Mouse (Mus musculus) lung, postnatal 0 days (tissue): ENCODE data around the gene Pknox2. TPM values are rescaled to one million over a fixed set of nuclear protein-coding genes. Genes with fewer than 3 reads are reported as not detected.

Source experiments
- ATAC-seq: fragments of 200-750 bp; cut with Nextera tagmentation; 2 replicates; pipeline ENCODE4 v1.8.0; 2017; ENCODE audit warnings: moderate library complexity
- DNase-seq: peaks from one replicate; pipeline ENCODE4 v3.0.0-alpha.2; 2016; ENCODE audit warnings: low spot score
- H3K27ac ChIP-seq: fragments of 300-500 bp; sonication (generic); 2 replicates; pipeline ENCODE4 v1.5.1; 2014; ENCODE audit warnings: antibody characterized with exemption, mild to moderate bottlenecking, low read length, mixed read lengths
- H3K27me3 ChIP-seq: fragments of 300-500 bp; sonication (generic); replicated peaks from 2 replicates; pipeline ENCODE4 v1.6.1; 2014; ENCODE audit warnings: low read length, mixed read lengths; ENCODE audit not compliant: insufficient read depth
- H3K36me3 ChIP-seq: fragments of 300-500 bp; sonication (generic); 2 replicates; pipeline ENCODE4 v1.6.1; 2014; ENCODE audit warnings: low read length, mixed read lengths; ENCODE audit not compliant: insufficient read depth
- H3K4me1 ChIP-seq: fragments of 300-500 bp; sonication (generic); 2 replicates; pipeline ENCODE4 v1.6.1; 2014; ENCODE audit warnings: antibody characterized with exemption, low read depth, low read length, mixed read lengths; ENCODE audit not compliant: insufficient read depth
- H3K4me2 ChIP-seq: fragments of 300-500 bp; sonication (generic); replicated peaks from 2 replicates; pipeline ENCODE4 v1.6.1; 2014; ENCODE audit warnings: low read depth, mild to moderate bottlenecking, low read length, moderate library complexity, mixed read lengths
- H3K4me3 ChIP-seq: fragments of 300-500 bp; sonication (generic); 2 replicates; pipeline ENCODE4 v1.5.1; 2014; ENCODE audit warnings: low read depth, low read length
- H3K9ac ChIP-seq: fragments of 300-500 bp; sonication (generic); replicated peaks from 2 replicates; pipeline ENCODE4 v1.6.1; 2014; ENCODE audit warnings: low read depth, mild to moderate bottlenecking
- H3K9me3 ChIP-seq: fragments of 300-500 bp; sonication (generic); 2 replicates; pipeline ENCODE4 v1.6.1; 2016; ENCODE audit warnings: low read length, mixed read lengths
- CTCF ChIP-seq: IDR thresholded peaks from 2 replicates; pipeline ENCODE4 v1.5.1; 2016; ENCODE audit warnings: antibody characterized with exemption, mild to moderate bottlenecking
- EP300 ChIP-seq: IDR thresholded peaks from 2 replicates; pipeline ENCODE4 v1.6.1; 2016; ENCODE audit warnings: antibody characterized with exemption, mild to moderate bottlenecking, control low read depth
- WGBS: fragments of 180-500 bp; shearing (Covaris S2); extraction: QIAGEN DNeasy Blood & Tissue Kit; methylation state at CpG from one replicate; pipeline ENCODE4 v1.1.7; 2014; 5-methylcytosine and 5-hydroxymethylcytosine counted together
- polyA plus RNA-seq: library from polyadenylated mRNA; unstranded; fragments of >200 nt; fragmentation: Nextera tagmentation; extraction: Ambion mirVana; gene quantifications from 2 replicates; pipeline ENCODE4 v1.2.1, GENCODE M21; 2015

The Pknox2 gene
- polyA plus RNA-seq, 1 experiment from 2014 or later, result 11.1 TPM

DNA sequence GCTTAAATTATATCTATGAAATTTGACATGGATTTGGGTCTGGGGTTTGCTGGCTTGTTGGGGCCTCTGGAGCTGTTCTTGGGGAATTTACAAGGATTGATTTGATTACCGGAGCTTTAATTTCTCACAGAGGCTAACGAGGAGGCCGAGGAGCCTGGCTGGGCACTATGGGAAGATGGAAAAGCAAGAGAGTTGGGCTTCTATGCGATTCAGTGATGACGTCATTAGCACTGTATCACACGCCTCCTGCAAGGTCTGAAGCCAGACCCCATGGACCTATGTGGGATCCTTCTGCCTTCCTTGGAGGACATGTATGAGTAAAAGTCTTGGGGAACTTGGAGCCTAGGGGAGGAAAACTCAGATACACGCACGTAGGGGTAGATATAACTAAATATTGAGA lies 30.3 kb upstream of the Pknox2 start:
- no peak for TF ChIP-seq CTCF
- no peak for TF ChIP-seq EP300
- DNase-seq (no peak), ATAC-seq (no peak)
- no peaks in the 10 kb centered on the region for H3K27me3 ChIP-seq
- H3K4me1 ChIP-seq, result peaks cover 4% of the 10 kb centered on the region; the same call in 1 of the 2 replicates
- no peak overlapping the region for H3K4me2 ChIP-seq
- no peak overlapping the region for H3K27ac ChIP-seq
- 62% methylated on average over 8 of the region's 8 CpGs for WGBS
- H3K4me3 ChIP-seq, result no peak overlapping the region
- H3K9ac ChIP-seq, result no peak overlapping the region
- H3K9me3 ChIP-seq, result no peaks in the 10 kb centered on the region
- no peaks in the 10 kb centered on the region for H3K36me3 ChIP-seq

- H3K4me2 ChIP-seq, result no peak overlapping the region
- no peaks in the 10 kb centered on the region for H3K27me3 ChIP-seq
- no peak overlapping the region for H3K27ac ChIP-seq
- peak; percentile 58; the same call in 1 of the 2 replicates for ATAC-seq
- no peaks in the 10 kb centered on the region for H3K9me3 ChIP-seq
- H3K9ac ChIP-seq, result no peak overlapping the region
- peaks cover 4% of the 10 kb centered on the region; the same call in 1 of the 2 replicates for H3K4me1 ChIP-seq
- no peak for TF ChIP-seq EP300
- peak; percentile 98 for TF ChIP-seq CTCF
- H3K36me3 ChIP-seq, result no peaks in the 10 kb centered on the region
- DNase-seq, result peak; percentile 78
- no peak overlapping the region for H3K4me3 ChIP-seq
- 3% methylated on average over 5 of the region's 5 CpGs for WGBS
Measured at GRCm38 (mm10) chr9:37177107-37177506, 29.9 kb upstream of the Pknox2 start.

GRCm38 (mm10) chr9:37176002-37176401 lies 28.8 kb upstream of the Pknox2 start:
- Histone ChIP-seq H3K4me2 (no peak overlapping the region), H3K4me1 (peaks cover 4% of the 10 kb centered on the region; the same call in 1 of the 2 replicates), H3K36me3 (no peaks in the 10 kb centered on the region), H3K27me3 (no peaks in the 10 kb centered on the region), H3K9ac (no peak overlapping the region), H3K27ac (no peak overlapping the region), H3K4me3 (no peak overlapping the region), H3K9me3 (no peaks in the 10 kb centered on the region)
- TF ChIP-seq CTCF, result no peak
- no peak for TF ChIP-seq EP300
- WGBS, result 51% methylated on average over 3 of the region's 3 CpGs
- DNase-seq (no peak), ATAC-seq (no peak)

- TF ChIP-seq CTCF, result no peak
- TF ChIP-seq EP300, result no peak
- Histone ChIP-seq H3K9ac (no peak overlapping the region), H3K4me1 (no peaks in the 10 kb centered on the region), H3K4me3 (no peak overlapping the region), H3K4me2 (no peak overlapping the region), H3K27ac (no peak overlapping the region), H3K9me3 (no peaks in the 10 kb centered on the region), H3K27me3 (no peaks in the 10 kb centered on the region), H3K36me3 (no peaks in the 10 kb centered on the region)
- WGBS, result 60% methylated on average over 5 of the region's 5 CpGs
- ATAC-seq (no peak), DNase-seq (no peak)
Measured at GRCm38 (mm10) chr9:37173376-37173775, 26.2 kb upstream of the Pknox2 start.

DNA sequence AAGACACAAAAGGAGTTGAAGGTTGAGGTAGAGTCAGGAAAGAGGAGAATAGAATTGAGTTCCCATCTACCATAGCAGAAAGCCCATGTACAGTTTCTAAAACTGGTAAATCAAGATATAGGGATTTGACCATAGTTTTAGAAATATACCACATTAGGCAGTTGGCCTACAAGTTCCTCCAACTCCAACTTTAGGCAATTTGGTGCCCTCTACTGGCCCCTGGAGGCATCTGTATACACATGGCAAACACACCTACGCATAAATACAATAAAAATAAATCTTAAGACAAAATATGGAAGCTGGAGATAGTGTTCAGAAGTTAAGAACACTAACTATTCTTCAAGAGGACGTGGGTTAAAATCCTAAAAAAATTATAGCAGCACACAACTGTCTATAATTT lies 19.7 kb upstream of the Pknox2 start:
- no peak overlapping the region for H3K9ac ChIP-seq
- no peak for DNase-seq
- H3K36me3 ChIP-seq, result no peaks in the 10 kb centered on the region
- H3K27ac ChIP-seq, result no peak overlapping the region
- no peak for TF ChIP-seq EP300
- TF ChIP-seq CTCF, result peak; percentile 34
- ATAC-seq, result no peak
- no peaks in the 10 kb centered on the region for H3K9me3 ChIP-seq
- H3K4me1 ChIP-seq, result no peaks in the 10 kb centered on the region
- no peaks in the 10 kb centered on the region for H3K27me3 ChIP-seq
- 69% methylated on average over 2 of the region's 2 CpGs for WGBS
- H3K4me3 ChIP-seq, result no peak overlapping the region
- H3K4me2 ChIP-seq, result no peak overlapping the region

- TF ChIP-seq CTCF, result no peak
- TF ChIP-seq EP300, result no peak
- ATAC-seq, result no peak
Measured at GRCm38 (mm10) chr9:37160686-37161085, 13.5 kb upstream of the Pknox2 start.

GRCm38 (mm10) chr9:37147886-37148285 lies 679 bp upstream of the Pknox2 start:
- H3K36me3 ChIP-seq, result no peaks in the 10 kb centered on the region
- no peak for TF ChIP-seq CTCF
- TF ChIP-seq EP300, result no peak
- whole genome bisulfite sequencing, result 67% methylated on average over 4 of the region's 4 CpGs
- no peak overlapping the region for H3K27ac ChIP-seq
- no peaks in the 10 kb centered on the region for H3K9me3 ChIP-seq
- 0 out of 2 replicates have a peak, but pooled peaks cover 3% of the 10 kb centered on the region for H3K27me3 ChIP-seq
- no peaks in the 10 kb centered on the region for H3K4me1 ChIP-seq
- no peak for DNase-seq
- no peak for ATAC-seq
- H3K4me3 ChIP-seq, result no peak overlapping the region
- H3K4me2 ChIP-seq, result no peak overlapping the region
- H3K9ac ChIP-seq, result no peak overlapping the region

More at GRCm38 (mm10) chr9:37160686-37161085, 13.5 kb upstream of the Pknox2 start:
- H3K9me3 ChIP-seq, result no peaks in the 10 kb centered on the region
- H3K4me2 ChIP-seq, result no peak overlapping the region
- 73% methylated on average over 2 of the region's 2 CpGs for WGBS
- no peak overlapping the region for H3K9ac ChIP-seq
- H3K4me3 ChIP-seq, result no peak overlapping the region
- H3K27ac ChIP-seq, result no peak overlapping the region
- no peak for DNase-seq
- no peaks in the 10 kb centered on the region for H3K36me3 ChIP-seq
- no peaks in the 10 kb centered on the region for H3K4me1 ChIP-seq
- H3K27me3 ChIP-seq, result no peaks in the 10 kb centered on the region
